Mouse (Mus musculus): ENCODE results near the gene Nrg3. TPM values are rescaled to one million over a fixed set of nuclear protein-coding genes. Genes with fewer than 3 reads are reported as not detected.

Gene Nrg3
- polyA plus RNA-seq, 1 experiment from 2014 or later: not detected

- DNase-seq (ENCODE audit: low spot score): no peak
- no peak overlapping the region for H3K4me3 ChIP-seq
- H3K27me3 ChIP-seq (ENCODE audit: insufficient read depth, poor library complexity, severe bottlenecking): no peaks in the 10 kb centered on the region
- H3K36me3 ChIP-seq: no peaks in the 10 kb centered on the region
- H3K9me3 ChIP-seq: no peaks in the 10 kb centered on the region
- no peak overlapping the region for H3K27ac ChIP-seq
- no peaks in the 10 kb centered on the region for H3K4me1 ChIP-seq
Measured at GRCm38 (mm10) chr14:38629671-38630070, 843.2 kb downstream of the Nrg3 start.

DNA sequence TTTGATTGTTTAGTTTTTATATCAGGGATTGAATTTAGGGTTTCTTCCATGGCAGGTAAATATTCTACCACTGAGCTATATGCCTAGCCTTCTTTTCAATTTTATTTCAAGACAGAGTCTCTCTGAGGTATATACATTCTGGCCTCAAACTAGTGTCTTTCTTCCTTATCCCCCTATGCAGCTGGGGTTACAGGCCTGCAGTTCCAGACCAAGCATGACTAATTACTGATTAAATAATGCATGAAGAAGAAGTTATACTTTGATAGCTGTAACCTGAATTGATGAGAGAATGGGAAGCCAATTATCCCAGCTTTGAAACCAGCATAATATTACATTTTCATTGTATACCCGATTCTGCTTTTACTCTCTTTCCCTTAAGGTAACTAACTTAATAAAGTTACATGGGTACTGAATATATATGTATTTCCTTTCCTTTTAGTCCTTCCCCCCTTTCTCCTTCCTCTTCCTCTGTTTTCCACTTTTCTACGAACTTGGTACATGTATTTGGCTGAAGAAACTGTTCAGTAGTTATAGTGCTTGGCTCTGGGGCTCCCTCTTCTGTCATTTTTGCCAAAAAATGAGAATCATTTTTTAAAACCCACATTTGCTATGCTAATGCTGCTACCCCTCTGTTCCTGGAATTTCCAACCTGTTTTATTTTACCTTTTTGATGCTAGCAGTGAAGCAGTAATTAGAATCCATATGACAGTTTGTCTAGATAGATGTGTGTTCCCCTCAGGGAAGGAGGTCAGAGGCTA is 843.8 kb downstream of the Nrg3 start:
- no peak overlapping the region for H3K4me3 ChIP-seq
- WGBS: 72% methylated on average over 2 of the region's 2 CpGs

DNA sequence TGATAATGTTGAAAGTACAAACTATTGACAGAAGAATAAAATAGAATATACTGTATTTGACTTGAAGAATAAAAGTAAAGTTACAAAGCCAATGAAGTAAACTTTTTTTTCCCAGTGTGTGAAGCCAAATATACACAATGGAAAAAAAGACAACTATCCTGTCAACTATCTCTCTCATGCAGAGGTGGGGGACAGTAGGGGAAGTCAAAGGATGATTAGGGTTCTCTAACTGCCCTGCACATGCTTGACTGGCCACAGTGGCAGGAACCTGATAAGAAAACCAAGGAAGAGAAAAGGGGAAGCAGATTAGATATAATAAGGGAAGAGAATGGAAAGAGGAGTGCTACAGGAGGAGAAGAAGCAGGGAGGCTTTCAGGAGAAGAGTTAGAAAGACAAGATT is 855.9 kb downstream of the Nrg3 start:
- Histone ChIP-seq H3K4me3 (no peak overlapping the region), H3K4me1 (no peaks in the 10 kb centered on the region), H3K9me3 (no peaks in the 10 kb centered on the region), H3K36me3 (no peaks in the 10 kb centered on the region), H3K27ac (no peak overlapping the region), H3K27me3 (ENCODE audit: insufficient read depth, poor library complexity, severe bottlenecking) (no peaks in the 10 kb centered on the region)
- no peak for DNase-seq (ENCODE audit: low spot score)

More for the DNA sequence above, 843.8 kb downstream of the Nrg3 start:
- H3K36me3 ChIP-seq: no peaks in the 10 kb centered on the region
- no peak for DNase-seq (ENCODE audit: low spot score)
- H3K27me3 ChIP-seq (ENCODE audit: insufficient read depth, poor library complexity, severe bottlenecking): no peaks in the 10 kb centered on the region
- no peak overlapping the region for H3K27ac ChIP-seq
- H3K4me1 ChIP-seq: no peaks in the 10 kb centered on the region
- no peaks in the 10 kb centered on the region for H3K9me3 ChIP-seq

DNA sequence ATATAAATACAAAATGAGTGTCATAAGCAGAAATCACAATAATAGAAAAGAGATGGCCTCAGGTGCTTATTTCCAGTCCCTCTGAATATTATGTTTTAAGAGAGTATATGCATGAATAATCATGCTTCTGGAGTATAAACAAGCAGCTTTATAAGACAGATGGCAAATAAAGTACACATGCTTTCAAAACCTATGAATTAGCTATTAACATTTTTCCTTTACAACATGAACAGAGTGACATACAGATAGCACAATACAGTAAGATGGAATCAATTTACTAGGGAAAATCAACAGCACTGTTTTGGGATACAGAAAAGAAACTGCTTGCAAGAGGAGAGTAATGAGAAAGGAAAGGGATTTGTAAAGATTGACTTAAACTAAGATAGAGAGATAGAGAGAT is 875.2 kb downstream of the Nrg3 start:
- Histone ChIP-seq H3K36me3 (no peaks in the 10 kb centered on the region), H3K4me3 (no peak overlapping the region), H3K4me1 (no peaks in the 10 kb centered on the region), H3K27me3 (ENCODE audit: insufficient read depth, poor library complexity, severe bottlenecking) (no peaks in the 10 kb centered on the region), H3K27ac (no peak overlapping the region), H3K9me3 (no peaks in the 10 kb centered on the region)
- DNase-seq (ENCODE audit: low spot score): no peak

- DNase-seq (ENCODE audit: low spot score): no peak
- Histone ChIP-seq H3K27me3 (ENCODE audit: insufficient read depth, poor library complexity, severe bottlenecking) (no peaks in the 10 kb centered on the region), H3K9me3 (no peaks in the 10 kb centered on the region), H3K27ac (no peak overlapping the region), H3K4me3 (no peak overlapping the region), H3K4me1 (no peaks in the 10 kb centered on the region), H3K36me3 (no peaks in the 10 kb centered on the region)
- 78% methylated on average over 1 of the region's 1 CpGs for WGBS
Measured at GRCm38 (mm10) chr14:38594297-38594696, 878.6 kb downstream of the Nrg3 start.

DNA sequence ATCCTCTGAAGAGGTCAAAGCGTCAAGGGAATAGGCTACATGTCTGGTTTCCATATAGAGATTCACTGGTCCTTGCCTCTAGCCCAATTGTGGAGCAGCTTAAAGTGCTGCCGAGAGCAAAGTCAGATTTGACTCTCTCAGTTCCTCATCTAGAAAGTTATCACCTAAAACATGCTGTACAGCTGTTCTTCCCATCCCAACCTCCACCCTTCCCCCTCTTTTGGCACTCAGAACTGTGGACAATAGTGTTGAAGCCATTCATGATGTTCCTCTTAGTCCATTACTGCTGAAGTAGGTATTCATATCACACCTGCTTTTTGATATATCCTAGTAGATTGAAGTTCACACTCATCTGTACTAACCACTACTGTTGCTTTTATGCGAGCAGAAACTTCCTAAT is 896.1 kb downstream of the Nrg3 start:
- no peak for DNase-seq (ENCODE audit: low spot score)
- 78% methylated on average over 3 of the region's 3 CpGs for WGBS
- H3K27me3 ChIP-seq (ENCODE audit: insufficient read depth, poor library complexity, severe bottlenecking): no peaks in the 10 kb centered on the region
- no peak overlapping the region for H3K4me3 ChIP-seq
- H3K4me1 ChIP-seq: no peaks in the 10 kb centered on the region
- no peak overlapping the region for H3K27ac ChIP-seq
- no peaks in the 10 kb centered on the region for H3K36me3 ChIP-seq
- no peaks in the 10 kb centered on the region for H3K9me3 ChIP-seq

DNA sequence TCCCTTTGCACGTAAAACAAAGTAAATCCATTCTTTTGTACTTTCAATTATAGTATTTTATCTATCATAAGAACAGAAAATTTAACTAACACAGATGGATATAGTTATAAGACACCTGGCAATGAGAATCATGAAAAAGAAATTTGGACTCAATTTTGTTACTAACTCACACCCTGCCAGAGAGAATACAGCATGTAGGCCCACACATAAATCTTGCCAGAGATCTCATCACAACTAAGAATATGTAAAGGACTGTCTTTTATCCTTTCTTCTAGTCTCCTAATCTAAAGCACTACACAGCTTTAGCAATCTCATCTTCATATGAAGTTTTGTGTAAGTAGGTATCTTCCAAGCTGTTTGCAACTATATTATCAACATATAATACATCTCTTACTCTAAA is 904.7 kb downstream of the Nrg3 start:
- Histone ChIP-seq H3K36me3 (no peaks in the 10 kb centered on the region), H3K27me3 (ENCODE audit: insufficient read depth, poor library complexity, severe bottlenecking) (no peaks in the 10 kb centered on the region), H3K27ac (no peak overlapping the region), H3K4me1 (no peaks in the 10 kb centered on the region), H3K4me3 (no peak overlapping the region), H3K9me3 (no peaks in the 10 kb centered on the region)
- no peak for DNase-seq (ENCODE audit: low spot score)
- WGBS: 70% methylated on average over 1 of the region's 1 CpGs

- no peak for DNase-seq (ENCODE audit: low spot score)
- Histone ChIP-seq H3K9me3 (no peaks in the 10 kb centered on the region), H3K36me3 (no peaks in the 10 kb centered on the region), H3K27me3 (ENCODE audit: insufficient read depth, poor library complexity, severe bottlenecking) (no peaks in the 10 kb centered on the region), H3K27ac (no peak overlapping the region), H3K4me3 (no peak overlapping the region), H3K4me1 (no peaks in the 10 kb centered on the region)
- 83% methylated on average over 3 of the region's 3 CpGs for WGBS
Measured at GRCm38 (mm10) chr14:38566182-38566581, 906.7 kb downstream of the Nrg3 start.

DNA sequence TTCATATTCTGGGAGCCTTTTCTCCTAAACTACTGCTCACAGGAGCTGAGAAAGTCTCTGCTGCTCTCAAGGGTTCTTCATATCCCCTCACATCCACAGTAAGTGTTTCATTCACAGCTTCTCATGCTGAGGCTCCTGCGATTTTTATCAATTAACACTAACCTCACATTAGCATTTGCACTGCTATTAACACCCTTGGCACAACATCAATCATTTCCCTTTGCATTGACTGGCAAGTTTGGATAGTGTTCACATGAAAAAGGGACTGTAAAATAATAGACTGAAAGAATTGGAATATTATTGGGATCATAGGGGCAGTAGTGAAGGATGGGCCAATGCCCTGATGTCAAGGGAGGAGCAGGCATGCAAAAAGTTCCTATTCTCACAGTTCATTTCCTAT is 918.3 kb downstream of the Nrg3 start:
- no peaks in the 10 kb centered on the region for H3K36me3 ChIP-seq
- no peak overlapping the region for H3K4me3 ChIP-seq
- no peaks in the 10 kb centered on the region for H3K9me3 ChIP-seq
- H3K27me3 ChIP-seq (ENCODE audit: insufficient read depth, poor library complexity, severe bottlenecking): no peaks in the 10 kb centered on the region
- H3K4me1 ChIP-seq: no peaks in the 10 kb centered on the region
- WGBS: 80% methylated on average over 1 of the region's 1 CpGs
- no peak for DNase-seq (ENCODE audit: low spot score)
- no peak overlapping the region for H3K27ac ChIP-seq

- H3K4me3 ChIP-seq: no peak overlapping the region
- no peak for DNase-seq (ENCODE audit: low spot score)
- no peaks in the 10 kb centered on the region for H3K36me3 ChIP-seq
- no peaks in the 10 kb centered on the region for H3K4me1 ChIP-seq
- no peak overlapping the region for H3K27ac ChIP-seq
- no peaks in the 10 kb centered on the region for H3K27me3 ChIP-seq (ENCODE audit: insufficient read depth, poor library complexity, severe bottlenecking)
- WGBS: 74% methylated on average over 2 of the region's 2 CpGs
- no peaks in the 10 kb centered on the region for H3K9me3 ChIP-seq
Measured at GRCm38 (mm10) chr14:38547257-38547656, 925.6 kb downstream of the Nrg3 start.

DNA sequence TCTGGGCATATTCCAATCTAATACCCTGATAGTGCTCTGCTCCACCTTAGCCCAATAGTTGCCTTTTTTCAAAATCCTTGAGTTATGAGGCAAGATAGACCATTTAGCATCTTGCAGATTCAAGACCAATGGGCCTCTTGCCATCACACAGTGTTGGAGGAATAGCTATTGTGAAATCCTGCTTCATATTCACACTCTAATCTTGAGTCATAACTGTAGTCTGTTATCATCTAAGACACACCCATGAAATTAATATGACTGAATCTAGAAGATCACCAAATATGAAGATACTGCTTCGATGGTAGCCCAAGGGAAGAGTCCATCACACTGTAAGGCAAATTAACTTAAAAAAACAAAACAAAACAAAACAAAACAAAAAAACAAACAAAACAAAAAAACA is 937.7 kb downstream of the Nrg3 start:
- Histone ChIP-seq H3K4me3 (no peak overlapping the region), H3K27ac (no peak overlapping the region), H3K36me3 (no peaks in the 10 kb centered on the region), H3K4me1 (no peaks in the 10 kb centered on the region), H3K27me3 (ENCODE audit: insufficient read depth, poor library complexity, severe bottlenecking) (no peaks in the 10 kb centered on the region), H3K9me3 (no peaks in the 10 kb centered on the region)
- 80% methylated on average over 1 of the region's 1 CpGs for WGBS
- DNase-seq (ENCODE audit: low spot score): no peak

DNA sequence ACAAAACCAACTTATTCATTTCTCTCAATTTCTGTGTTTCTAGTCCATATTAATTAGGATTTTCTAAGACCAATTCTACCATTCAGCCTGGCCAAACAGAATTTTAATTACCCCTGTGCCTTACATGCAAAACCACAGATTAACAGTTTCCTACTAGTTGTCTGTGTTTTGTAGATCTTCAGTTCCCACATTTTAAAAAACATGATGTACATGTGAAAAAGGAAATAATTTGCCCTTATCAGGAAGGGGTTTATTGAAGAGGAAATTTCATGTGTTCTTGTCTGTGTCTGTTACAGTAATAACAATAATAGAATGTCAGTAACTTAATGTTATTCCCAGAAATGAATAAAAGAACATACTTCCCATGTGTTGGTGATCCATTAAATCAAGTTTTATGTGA is 939.4 kb downstream of the Nrg3 start:
- Histone ChIP-seq H3K4me3 (no peak overlapping the region), H3K27ac (no peak overlapping the region), H3K27me3 (ENCODE audit: insufficient read depth, poor library complexity, severe bottlenecking) (no peaks in the 10 kb centered on the region), H3K36me3 (no peaks in the 10 kb centered on the region), H3K4me1 (no peaks in the 10 kb centered on the region), H3K9me3 (no peaks in the 10 kb centered on the region)
- DNase-seq (ENCODE audit: low spot score): no peak

GRCm38 (mm10) chr14:38516232-38516631 is 956.7 kb downstream of the Nrg3 start:
- H3K36me3 ChIP-seq: no peaks in the 10 kb centered on the region
- WGBS: 76% methylated on average over 5 of the region's 5 CpGs
- no peak overlapping the region for H3K27ac ChIP-seq
- no peaks in the 10 kb centered on the region for H3K4me1 ChIP-seq
- no peak overlapping the region for H3K4me3 ChIP-seq
- no peaks in the 10 kb centered on the region for H3K27me3 ChIP-seq (ENCODE audit: insufficient read depth, poor library complexity, severe bottlenecking)
- H3K9me3 ChIP-seq: no peaks in the 10 kb centered on the region
- no peak for DNase-seq (ENCODE audit: low spot score)

GRCm38 (mm10) chr14:38509016-38509415 is 963.9 kb downstream of the Nrg3 start:
- no peaks in the 10 kb centered on the region for H3K9me3 ChIP-seq
- WGBS: 88% methylated on average over 2 of the region's 2 CpGs

More at GRCm38 (mm10) chr14:38509016-38509415, 963.9 kb downstream of the Nrg3 start:
- no peaks in the 10 kb centered on the region for H3K27me3 ChIP-seq (ENCODE audit: insufficient read depth, poor library complexity, severe bottlenecking)
- no peaks in the 10 kb centered on the region for H3K4me1 ChIP-seq
- H3K27ac ChIP-seq: no peak overlapping the region
- H3K36me3 ChIP-seq: no peaks in the 10 kb centered on the region
- H3K4me3 ChIP-seq: no peak overlapping the region
- no peak for DNase-seq (ENCODE audit: low spot score)

All from heart, embryonic 10.5 days (tissue).